Mouse (Mus musculus) MEL (cell line): ENCODE measurements around the gene Cysrt1. TPM values are rescaled to one million over a fixed set of nuclear protein-coding genes. Genes with fewer than 3 reads are reported as not detected.

ENCODE experiments used
- DNase-seq: peaks from one replicate; pipeline ENCODE4 v3.0.0; 2011; ENCODE audit warnings: low read depth, low spot score
- H3K27ac ChIP-seq: 2 replicates; pipeline ENCODE4 v1.5.1; 2012; ENCODE audit warnings: low read depth, mild to moderate bottlenecking, control low read depth, low read length, moderate library complexity; ENCODE audit not compliant: control insufficient read depth
- H3K27me3 ChIP-seq, 2 experiments: fragments of 150-350 bp in 1 of 2; sonication (generic) in 1 of 2; 2 replicates each; pipeline ENCODE4 v1.6.1; 2012; ENCODE audit warnings: low read length in 2 of 2, mild to moderate bottlenecking in 2 of 2, improper control_type of control experiment in 1 of 2, moderate library complexity in 1 of 2; ENCODE audit not compliant: insufficient read depth in 2 of 2, control insufficient read depth in 1 of 2
- H3K36me3 ChIP-seq, 2 experiments: 2 replicates each; pipeline ENCODE4 v1.6.1; 2012 to 2014; ENCODE audit warnings: low read length in 2 of 2, improper control_type of control experiment in 1 of 2, inconsistent platforms in 1 of 2, mild to moderate bottlenecking in 1 of 2; ENCODE audit not compliant: insufficient read depth in 2 of 2, control insufficient read depth in 1 of 2
- H3K4me1 ChIP-seq, 2 experiments: fragments of 150-350 bp in 1 of 2; sonication (generic) in 1 of 2; 2 replicates each; pipeline ENCODE4 v1.6.1; 2012; ENCODE audit warnings: low read length in 2 of 2, improper control_type of control experiment in 1 of 2, mild to moderate bottlenecking in 1 of 2; ENCODE audit not compliant: insufficient read depth in 2 of 2, control insufficient read depth in 1 of 2
- H3K4me3 ChIP-seq, 2 experiments: fragments of 150-350 bp in 1 of 2; sonication (generic) in 1 of 2; 2 replicates each; pipeline ENCODE4 v1.5.1; 2012; ENCODE audit warnings: low read depth in 2 of 2, low read length in 2 of 2, mild to moderate bottlenecking in 2 of 2, moderate library complexity in 2 of 2, control low read depth in 1 of 2, improper control_type of control experiment in 1 of 2; ENCODE audit not compliant: control insufficient read depth in 1 of 2, insufficient read depth in 1 of 2
- H3K79me2 ChIP-seq: 2 replicates; pipeline ENCODE4 v1.6.1; 2012; ENCODE audit warnings: mild to moderate bottlenecking, low read length, moderate library complexity; ENCODE audit not compliant: control insufficient read depth, poor library complexity, insufficient read depth
- H3K9ac ChIP-seq: 2 replicates; pipeline ENCODE4 v1.6.1; 2012; ENCODE audit warnings: low read depth, mild to moderate bottlenecking, control low read depth, low read length, moderate library complexity; ENCODE audit not compliant: control insufficient read depth, poor library complexity, severe bottlenecking
- H3K9me3 ChIP-seq: fragments of 150-350 bp; sonication (generic); replicated peaks from 2 replicates; pipeline ENCODE4 v1.6.1; 2012; ENCODE audit warnings: mild to moderate bottlenecking, low read length, improper control_type of control experiment, moderate library complexity; ENCODE audit not compliant: insufficient read depth
- BHLHE40 ChIP-seq: IDR thresholded peaks from 2 replicates; pipeline ENCODE4 v1.6.1; 2012; ENCODE audit warnings: low read depth, mild to moderate bottlenecking, inconsistent platforms, low read length, improper control_type of control experiment, borderline replicate concordance
- CHD1 ChIP-seq: IDR thresholded peaks from 2 replicates; pipeline ENCODE4 v1.6.1; 2012; ENCODE audit warnings: low read depth, mild to moderate bottlenecking, inconsistent platforms, low read length, improper control_type of control experiment
- CHD2 ChIP-seq: IDR thresholded peaks from 2 replicates; pipeline ENCODE4 v1.6.1; 2011; ENCODE audit warnings: low read length, improper control_type of control experiment
- E2F4 ChIP-seq: IDR thresholded peaks from 2 replicates; pipeline ENCODE4 v1.6.1; 2011; ENCODE audit warnings: low read depth, low read length, improper control_type of control experiment, borderline replicate concordance
- ELF1 ChIP-seq: IDR thresholded peaks from 2 replicates; pipeline ENCODE4 v1.6.1; 2014; ENCODE audit warnings: low read depth, mild to moderate bottlenecking, inconsistent platforms, low read length, improper control_type of control experiment, moderate library complexity
- EP300 ChIP-seq, 2 experiments: IDR thresholded peaks; 2 replicates each; pipeline ENCODE4 v1.6.1; 2011; ENCODE audit warnings: improper control_type of control experiment in 2 of 2, low read length in 2 of 2, low read depth in 1 of 2, mild to moderate bottlenecking in 1 of 2
- ETS1 ChIP-seq: IDR thresholded peaks from 2 replicates; pipeline ENCODE4 v1.6.1; 2012; ENCODE audit warnings: low read depth, mild to moderate bottlenecking, inconsistent platforms, low read length, improper control_type of control experiment, moderate library complexity
- GABPA ChIP-seq: IDR thresholded peaks from 2 replicates; pipeline ENCODE4 v1.6.1; 2012; ENCODE audit warnings: low read depth, mild to moderate bottlenecking, inconsistent platforms, low read length, improper control_type of control experiment, moderate library complexity
- JUND ChIP-seq: IDR thresholded peaks from 2 replicates; pipeline ENCODE4 v1.6.1; 2011; ENCODE audit warnings: low read depth, mild to moderate bottlenecking, improper control_type of control experiment, low read length
- MAFK ChIP-seq: IDR thresholded peaks from 2 replicates; pipeline ENCODE4 v1.6.1; 2011; ENCODE audit warnings: low read depth, mild to moderate bottlenecking, low read length, improper control_type of control experiment, borderline replicate concordance
- MAX ChIP-seq: IDR thresholded peaks from 2 replicates; pipeline ENCODE4 v1.6.1; 2011; ENCODE audit warnings: low read length, improper control_type of control experiment
- MAZ ChIP-seq: IDR thresholded peaks from 2 replicates; pipeline ENCODE4 v1.6.1; 2012; ENCODE audit warnings: low read depth, mild to moderate bottlenecking, inconsistent platforms, low read length, improper control_type of control experiment
- MYB ChIP-seq: IDR thresholded peaks from 2 replicates; pipeline ENCODE4 v1.6.1; 2011; ENCODE audit warnings: mild to moderate bottlenecking, low read depth, low read length, improper control_type of control experiment
- MYC ChIP-seq: IDR thresholded peaks from 2 replicates; pipeline ENCODE4 v1.6.1; 2011; ENCODE audit warnings: low read depth, mild to moderate bottlenecking, low read length, improper control_type of control experiment, moderate library complexity
- NELFE ChIP-seq: IDR thresholded peaks from 2 replicates; pipeline ENCODE4 v1.6.1; 2011; ENCODE audit warnings: low read depth, low read length, improper control_type of control experiment
- NRF1 ChIP-seq: IDR thresholded peaks from 2 replicates; pipeline ENCODE4 v1.6.1; 2014; ENCODE audit warnings: low read depth, mild to moderate bottlenecking, inconsistent platforms, low read length, improper control_type of control experiment, moderate library complexity; ENCODE audit not compliant: poor library complexity, insufficient read depth, severe bottlenecking
- POLR2A ChIP-seq, 2 experiments: IDR thresholded peaks; 2 replicates each; pipeline ENCODE4 v1.6.1; 2011 to 2012; ENCODE audit warnings: low read length in 2 of 2, mild to moderate bottlenecking in 2 of 2, control low read depth in 1 of 2, improper control_type of control experiment in 1 of 2, low read depth in 1 of 2, moderate library complexity in 1 of 2; ENCODE audit not compliant: control insufficient read depth in 1 of 2, insufficient read depth in 1 of 2, poor library complexity in 1 of 2
- RAD21 ChIP-seq: IDR thresholded peaks from 2 replicates; pipeline ENCODE4 v1.6.1; 2011; ENCODE audit warnings: mild to moderate bottlenecking, low read depth, low read length, improper control_type of control experiment
- RCOR1 ChIP-seq: IDR thresholded peaks from 2 replicates; pipeline ENCODE4 v1.6.1; 2012; ENCODE audit warnings: low read depth, mild to moderate bottlenecking, inconsistent platforms, low read length, improper control_type of control experiment
- SMC3 ChIP-seq: IDR thresholded peaks from 2 replicates; pipeline ENCODE4 v1.6.1; 2011; ENCODE audit warnings: low read depth, low read length, improper control_type of control experiment
- TBP ChIP-seq: IDR thresholded peaks from 2 replicates; pipeline ENCODE4 v1.8.0; 2011; ENCODE audit warnings: low read depth, low read length, improper control_type of control experiment
- TCF12 ChIP-seq: IDR thresholded peaks from 2 replicates; pipeline ENCODE4 v1.6.1; 2014; ENCODE audit warnings: low read depth, mild to moderate bottlenecking, inconsistent platforms, low read length, improper control_type of control experiment, moderate library complexity
- UBTF ChIP-seq: IDR thresholded peaks from 2 replicates; pipeline ENCODE4 v1.6.1; 2012; ENCODE audit warnings: low read depth, mild to moderate bottlenecking, inconsistent platforms, low read length, improper control_type of control experiment, moderate library complexity, borderline replicate concordance; ENCODE audit not compliant: insufficient read depth
- USF1 ChIP-seq: IDR thresholded peaks from 2 replicates; pipeline ENCODE4 v1.6.1; 2014; ENCODE audit warnings: low read depth, mild to moderate bottlenecking, inconsistent platforms, low read length, improper control_type of control experiment, moderate library complexity
- USF2 ChIP-seq, 2 experiments: IDR thresholded peaks; 2 replicates each; pipeline ENCODE4 v1.6.1; 2011 to 2012; ENCODE audit warnings: improper control_type of control experiment in 2 of 2, low read length in 2 of 2, borderline replicate concordance in 1 of 2, inconsistent platforms in 1 of 2, low read depth in 1 of 2, mild to moderate bottlenecking in 1 of 2; ENCODE audit not compliant: insufficient read depth in 1 of 2
- ZC3H11A ChIP-seq: IDR thresholded peaks from 2 replicates; pipeline ENCODE4 v1.6.1; 2012; ENCODE audit warnings: low read depth, mild to moderate bottlenecking, inconsistent platforms, low read length, improper control_type of control experiment
- ZKSCAN1 ChIP-seq: IDR thresholded peaks from 2 replicates; pipeline ENCODE4 v1.6.1; 2012; ENCODE audit warnings: low read depth, mild to moderate bottlenecking, inconsistent platforms, low read length, improper control_type of control experiment, moderate library complexity
- ZMIZ1 ChIP-seq: IDR thresholded peaks from 2 replicates; pipeline ENCODE4 v1.6.1; 2012; ENCODE audit warnings: low read depth, mild to moderate bottlenecking, inconsistent platforms, low read length, improper control_type of control experiment, moderate library complexity
- ZNF384 ChIP-seq: IDR thresholded peaks from 2 replicates; pipeline ENCODE4 v1.6.1; 2012; ENCODE audit warnings: low read depth, mild to moderate bottlenecking, inconsistent platforms, low read length, improper control_type of control experiment
- polyA plus RNA-seq, 2 experiments: library from polyadenylated mRNA; stranded (reverse) in 1 of 2; unstranded in 1 of 2; fragments of >175 nt in 1 of 2; fragments of >200 nt in 1 of 2; gene quantifications; 2 replicates each; pipeline versions ENCODE4 v1.2.1 to v1.2.4; 2012; ENCODE audit warnings: low replicate concordance in 2 of 2, low read depth in 1 of 2; ENCODE audit not compliant: insufficient read length in 2 of 2, insufficient read depth in 1 of 2, missing spikeins in 1 of 2
- total RNA-seq: library from RNA; depleted of rRNA; stranded (reverse); fragments of 300-350 nt; gene quantifications from 2 replicates; pipeline ENCODE4 v1.2.3, GENCODE M21; 2012

Gene Cysrt1
- total and polyA plus RNA-seq, 3 experiments: 0.15 to 0.19 TPM; not detected in 1

- DNase-seq: no peak
- H3K4me1 ChIP-seq: peaks cover 7 to 35% of the 10 kb centered on the region in 2 experiments
- no peaks in the 10 kb centered on the region for H3K9me3 ChIP-seq
- no peak overlapping the region for H3K4me3 ChIP-seq
- H3K79me2 ChIP-seq: no peaks in the 10 kb centered on the region
- no peak for TF ChIP-seq GABPA
- TF ChIP-seq E2F4: no peak
- no peak for TF ChIP-seq ZKSCAN1
- no peak for TF ChIP-seq MAFK
- no peak for TF ChIP-seq ETS1
- no peak for TF ChIP-seq MAX
- no peak for TF ChIP-seq USF1
- TF ChIP-seq TBP: no peak
- no peak for TF ChIP-seq TCF12
- no peak for TF ChIP-seq CHD1
- TF ChIP-seq ELF1: no peak
- no peak for TF ChIP-seq POLR2A (IDR thresholded peaks at IDR 0.05; ENCODE audit: control insufficient read depth in 1 of 2, insufficient read depth in 1 of 2, low read depth in 1 of 2, low read length in 2 of 2, poor library complexity in 1 of 2)
- TF ChIP-seq ZMIZ1: no peak
- no peak for TF ChIP-seq RCOR1
- TF ChIP-seq NRF1: no peak
- TF ChIP-seq UBTF: no peak
- no peak for TF ChIP-seq SMC3
- H3K9ac ChIP-seq: no peak overlapping the region
- H3K36me3 ChIP-seq: peaks cover 0 to 11% of the 10 kb centered on the region in 2 experiments; a peak in 2 of 4 replicates
- H3K27ac ChIP-seq: no peak overlapping the region
- no peaks in the 10 kb centered on the region for H3K27me3 ChIP-seq
These were observed 43.3 kb upstream of the Cysrt1 start for GRCm38 (mm10) chr2:25285551-25285950.

- peak; percentile 91 for DNase-seq
- H3K27ac ChIP-seq: no peak overlapping the region
- no peaks in the 10 kb centered on the region for H3K4me1 ChIP-seq
- H3K9ac ChIP-seq: no peak overlapping the region
- H3K27me3 ChIP-seq: no peaks in the 10 kb centered on the region
- no peaks in the 10 kb centered on the region for H3K79me2 ChIP-seq
- peaks cover 0 to 1% of the 10 kb centered on the region in 2 experiments; a peak in 2 of 4 replicates for H3K36me3 ChIP-seq
- no peaks in the 10 kb centered on the region for H3K9me3 ChIP-seq
- H3K4me3 ChIP-seq: no peak overlapping the region
- TF ChIP-seq MYB: no peak
- no peak for TF ChIP-seq MAZ
- TF ChIP-seq JUND: no peak
- no peak for TF ChIP-seq ZNF384
- TF ChIP-seq GABPA: no peak
- TF ChIP-seq E2F4: no peak
- TF ChIP-seq ZC3H11A: peak; percentile 40
- TF ChIP-seq RAD21: peak; percentile 70
- no peak for TF ChIP-seq EP300 (IDR thresholded peaks at IDR 0.05; ENCODE audit: low read depth in 1 of 2, low read length in 2 of 2)
- no peak for TF ChIP-seq TCF12
- TF ChIP-seq MYC: no peak
- TF ChIP-seq ZMIZ1: no peak
- TF ChIP-seq ETS1: no peak
- no peak for TF ChIP-seq MAX
- TF ChIP-seq BHLHE40: no peak
- no peak for TF ChIP-seq CHD2
- no peak for TF ChIP-seq USF2 (IDR thresholded peaks at IDR 0.05; ENCODE audit: borderline replicate concordance in 1 of 2, insufficient read depth in 1 of 2, low read depth in 1 of 2, low read length in 2 of 2)
- TF ChIP-seq NELFE: no peak
These were observed 37.0 kb upstream of the Cysrt1 start for GRCm38 (mm10) chr2:25278928-25279882.
